Mouse (Mus musculus) testis, adult 2 months (tissue): Measurements from ENCODE around the gene Ugt1a5.

ENCODE experiments used
- CTCF ChIP-seq: fragments of 200-500 bp; IDR thresholded peaks from 2 replicates; pipeline ENCODE4 v1.5.1; 2012; ENCODE audit warnings: low read depth, mild to moderate bottlenecking, inconsistent platforms, low read length, moderate library complexity; ENCODE audit not compliant: control insufficient read depth, insufficient read depth, insufficient replicate concordance
- POLR2A ChIP-seq: fragments of 200-500 bp; IDR thresholded peaks from 2 replicates; pipeline ENCODE4 v1.6.1; 2012; ENCODE audit warnings: low read depth, mild to moderate bottlenecking, inconsistent platforms, low read length, moderate library complexity; ENCODE audit not compliant: control insufficient read depth

GRCm38 (mm10) chr1:88158430-88158829 is 7.4 kb upstream of the Ugt1a5 start:
- TF ChIP-seq POLR2A = no peak
- no peak for TF ChIP-seq CTCF
